Mouse (Mus musculus) embryo, embryonic 11 days (tissue): Measurements from ENCODE around the gene Tspan15.

Experiments used
- DNase-seq: peaks from one replicate; pipeline ENCODE4 v3.0.0-alpha.2; 2015

Tspan15 gene

DNA sequence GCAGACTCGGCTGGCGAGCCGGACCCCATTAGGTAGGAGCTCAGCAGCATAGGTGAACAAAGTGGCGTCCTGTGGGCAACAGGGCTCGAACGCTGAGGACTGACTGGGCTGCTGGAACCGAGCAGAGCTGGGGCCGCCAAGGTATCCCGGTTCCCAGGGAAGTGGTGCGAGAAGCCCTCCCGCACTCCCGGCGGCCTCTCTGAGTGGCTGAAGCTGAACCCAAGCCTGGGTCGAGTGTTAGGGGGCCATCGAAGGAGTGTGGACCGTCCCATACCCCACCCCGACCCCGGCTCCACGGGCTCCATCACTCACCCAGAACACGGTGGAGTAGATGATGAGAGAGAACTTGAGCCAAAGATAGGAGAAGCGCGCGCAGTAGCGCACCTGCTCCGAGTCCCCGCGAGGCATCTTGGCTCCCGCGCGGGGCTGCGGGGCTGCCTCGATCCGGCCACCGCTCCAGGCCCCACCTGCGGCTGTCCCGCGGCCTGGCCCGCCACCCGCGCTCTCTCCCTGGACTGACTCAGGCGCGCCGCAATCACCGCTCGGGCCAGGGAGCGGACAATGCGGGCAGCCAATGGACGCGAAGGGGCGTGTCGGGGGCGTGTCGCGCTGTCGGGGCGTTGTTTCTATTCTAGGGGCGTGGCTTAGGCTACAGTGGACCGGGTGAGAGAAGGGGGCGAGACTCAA lies at the start of gene Tspan15:
Gene Tspan15 (minus strand): TSS at position 544 of the 687 bp plus-strand sequence.
- DNase-seq = peak; percentile 96

DNA sequence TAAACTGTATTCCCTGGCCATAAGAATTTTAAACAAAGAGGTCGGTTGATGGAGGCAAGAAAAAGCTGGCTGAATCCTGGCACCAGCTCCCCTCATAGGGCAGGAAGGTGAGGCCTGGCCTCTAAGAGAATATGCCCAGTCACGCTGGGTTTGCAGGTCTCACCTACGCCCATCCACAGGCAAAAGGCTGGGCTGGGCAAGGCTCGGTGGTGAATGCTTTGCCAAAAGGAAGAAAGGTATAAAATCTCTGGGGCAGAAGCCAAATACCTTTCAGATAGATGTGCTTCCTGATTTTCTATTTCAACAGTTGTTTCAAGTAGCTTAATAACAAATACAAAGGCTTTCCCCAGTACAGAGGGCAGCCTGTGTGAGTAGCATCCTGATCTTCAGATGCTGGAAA lies 48.6 kb upstream of the Tspan15 start:
- no peak for DNase-seq

DNA sequence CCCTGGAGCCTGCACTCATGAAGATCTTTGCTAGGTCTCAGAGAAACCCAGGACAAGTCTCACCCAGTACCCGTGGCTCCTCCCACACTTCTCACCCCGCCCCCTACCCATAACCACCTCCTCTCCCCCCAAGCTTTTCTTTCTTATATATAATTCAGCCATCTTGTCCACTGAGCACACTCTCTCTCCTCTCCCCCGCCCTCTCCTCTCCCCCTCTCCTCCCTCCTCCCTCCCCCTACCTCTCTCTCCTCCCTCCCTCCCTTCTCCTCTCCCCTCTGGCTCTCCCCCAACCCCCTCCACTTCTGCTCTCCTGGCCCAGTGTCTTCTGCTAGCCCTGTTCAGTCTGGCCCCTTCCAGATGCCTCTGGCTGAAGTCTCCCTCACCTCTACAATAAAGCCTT lies 48.0 kb upstream of the Tspan15 start:
- DNase-seq = no peak

DNA sequence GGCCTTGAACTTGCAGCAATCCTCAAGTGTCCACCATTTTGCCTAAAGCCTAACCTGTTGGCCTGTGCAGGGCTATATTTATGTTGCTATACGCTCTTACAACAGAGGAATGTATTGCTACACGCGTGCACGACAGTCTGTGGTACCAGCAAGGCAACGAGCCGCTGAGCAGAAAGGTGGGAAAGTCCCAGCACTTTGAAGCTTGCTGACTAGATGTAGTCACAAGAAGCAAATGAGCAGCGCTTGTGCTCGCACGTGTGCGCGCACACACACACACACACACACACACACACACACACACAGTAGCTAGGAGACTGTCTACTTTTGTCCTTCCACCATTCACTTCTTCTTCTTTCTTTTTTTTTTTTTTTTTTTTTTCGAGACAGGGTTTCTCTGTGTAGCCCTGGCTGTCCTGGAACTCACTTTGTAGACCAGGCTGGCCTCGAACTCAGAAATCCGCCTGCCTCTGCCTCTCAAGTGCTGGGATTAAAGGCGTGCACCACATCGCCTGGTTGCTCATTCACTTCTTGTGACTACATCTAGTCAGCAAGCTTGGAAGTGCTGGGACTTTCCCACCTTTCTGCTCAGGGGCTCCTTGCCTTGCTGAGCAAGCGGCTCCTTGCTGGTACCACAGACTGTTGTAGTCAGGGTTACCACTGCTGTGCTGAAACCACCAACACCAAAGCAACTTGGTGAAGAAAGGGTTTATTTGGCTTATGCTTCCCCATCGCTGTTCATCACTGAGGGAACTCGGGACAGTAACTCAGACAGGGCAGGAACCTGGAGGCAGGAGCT lies 46.6 kb upstream of the Tspan15 start:
- DNase-seq = no peak

DNA sequence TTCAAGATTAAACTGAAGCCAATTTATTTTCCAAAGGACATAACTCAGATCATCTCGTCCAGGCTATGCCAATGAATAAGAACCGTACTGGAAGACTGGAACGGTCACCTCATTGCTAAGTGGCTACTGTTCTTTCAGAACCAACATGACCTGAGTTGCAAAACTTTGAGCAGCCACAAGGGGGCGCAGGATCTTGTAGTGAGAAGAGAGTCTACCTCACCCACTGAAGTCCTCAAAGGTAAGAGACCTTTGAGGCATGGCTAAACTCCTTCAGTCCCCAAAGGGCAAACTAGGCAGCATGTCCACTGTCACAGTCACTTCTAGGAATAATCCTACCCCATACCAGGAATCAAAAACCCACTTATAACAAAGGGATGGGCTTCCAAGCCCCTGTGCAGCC lies 44.2 kb upstream of the Tspan15 start:
- peak; percentile 84 for DNase-seq

DNA sequence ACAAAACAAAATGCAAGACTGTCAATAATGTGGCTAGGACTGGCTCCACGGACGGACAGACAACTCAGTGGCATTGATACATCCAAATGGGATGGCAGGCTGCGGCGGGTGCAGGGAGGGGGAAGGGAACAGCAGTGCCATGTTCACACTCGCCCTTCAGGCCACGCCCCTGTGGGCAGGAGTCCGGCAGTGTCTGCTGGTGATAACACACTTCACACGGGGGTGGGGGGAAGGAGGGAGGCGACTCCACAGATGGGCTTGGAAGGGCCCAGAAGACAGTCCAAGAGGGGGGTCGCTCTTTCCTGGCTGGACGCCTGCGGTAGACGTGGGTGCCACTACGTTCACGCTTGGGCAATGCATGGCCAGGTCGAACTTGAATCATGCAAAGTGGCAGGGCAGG lies 38.2 kb upstream of the Tspan15 start:
- no peak for DNase-seq

DNA sequence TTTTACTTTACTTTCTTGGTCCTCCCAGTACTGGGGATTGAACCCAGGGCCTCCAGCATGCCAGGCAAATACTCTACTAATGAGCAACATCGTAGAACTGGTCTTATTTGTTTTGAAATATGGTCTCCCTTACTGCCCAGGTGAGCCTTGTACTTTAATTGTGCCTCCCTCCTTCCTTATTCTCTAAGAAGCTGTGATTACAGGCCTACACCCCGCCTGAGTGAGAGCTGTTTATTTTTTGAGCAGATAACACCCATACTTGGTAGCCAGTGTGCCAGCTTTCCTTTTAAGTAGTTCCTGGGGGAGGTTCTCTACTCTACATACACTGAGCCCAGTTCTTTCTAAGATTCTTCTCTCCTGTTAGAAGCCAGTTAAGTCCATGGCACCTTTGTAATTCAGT lies 33.2 kb upstream of the Tspan15 start:
- DNase-seq = no peak

DNA sequence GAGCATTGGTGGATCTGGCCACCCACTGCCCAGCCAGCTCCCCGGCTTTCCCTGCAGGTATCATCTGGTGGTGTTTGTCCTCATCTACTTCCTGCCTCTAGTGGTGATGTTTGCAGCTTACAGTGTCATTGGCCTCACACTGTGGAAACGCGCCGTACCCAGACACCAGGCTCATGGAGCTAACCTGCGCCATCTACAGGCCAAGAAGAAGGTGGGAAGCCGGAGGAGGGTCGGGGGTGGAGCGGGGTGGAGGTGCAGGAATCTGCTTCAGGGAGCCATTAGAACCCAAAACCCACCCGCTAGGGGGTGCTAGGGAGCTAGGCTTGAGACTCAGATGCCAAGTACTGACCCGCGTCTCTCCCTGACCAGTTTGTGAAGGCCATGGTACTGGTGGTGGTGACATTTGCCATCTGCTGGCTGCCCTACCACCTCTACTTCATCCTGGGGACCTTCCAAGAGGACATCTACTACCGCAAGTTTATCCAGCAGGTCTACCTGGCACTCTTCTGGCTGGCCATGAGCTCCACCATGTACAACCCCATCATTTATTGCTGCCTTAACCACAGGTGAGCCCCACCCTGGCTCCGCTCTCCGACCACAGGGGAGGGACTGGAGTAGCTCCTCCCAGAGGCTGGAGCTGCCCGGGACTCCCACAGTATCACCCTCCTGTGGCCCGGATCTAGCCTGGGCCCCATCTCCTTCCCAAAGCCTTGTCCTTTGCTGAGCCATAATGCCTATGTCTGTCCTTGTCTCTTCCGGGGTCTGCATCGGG lies 30.2 kb upstream of the Tspan15 start:
- peak; percentile 91 for DNase-seq

DNA sequence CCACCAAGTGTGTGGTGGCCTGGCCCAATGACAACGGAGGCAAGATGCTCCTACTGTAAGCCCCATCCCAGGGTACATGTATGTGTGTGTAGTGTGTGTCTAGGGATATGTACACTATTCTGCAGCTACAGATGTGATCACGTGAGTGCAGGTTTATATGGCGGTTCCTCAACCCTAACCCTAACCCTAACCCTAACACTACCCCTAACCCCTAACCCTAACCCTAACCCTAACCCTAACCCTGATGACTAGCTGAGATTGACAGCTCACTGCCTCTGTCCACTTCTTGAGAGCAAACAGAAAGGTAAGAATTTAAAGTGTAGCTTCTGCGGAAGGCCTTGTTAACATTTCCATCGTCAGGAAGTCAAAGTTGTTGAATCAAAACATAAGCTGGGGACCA lies 27.2 kb upstream of the Tspan15 start:
- no peak for DNase-seq

DNA sequence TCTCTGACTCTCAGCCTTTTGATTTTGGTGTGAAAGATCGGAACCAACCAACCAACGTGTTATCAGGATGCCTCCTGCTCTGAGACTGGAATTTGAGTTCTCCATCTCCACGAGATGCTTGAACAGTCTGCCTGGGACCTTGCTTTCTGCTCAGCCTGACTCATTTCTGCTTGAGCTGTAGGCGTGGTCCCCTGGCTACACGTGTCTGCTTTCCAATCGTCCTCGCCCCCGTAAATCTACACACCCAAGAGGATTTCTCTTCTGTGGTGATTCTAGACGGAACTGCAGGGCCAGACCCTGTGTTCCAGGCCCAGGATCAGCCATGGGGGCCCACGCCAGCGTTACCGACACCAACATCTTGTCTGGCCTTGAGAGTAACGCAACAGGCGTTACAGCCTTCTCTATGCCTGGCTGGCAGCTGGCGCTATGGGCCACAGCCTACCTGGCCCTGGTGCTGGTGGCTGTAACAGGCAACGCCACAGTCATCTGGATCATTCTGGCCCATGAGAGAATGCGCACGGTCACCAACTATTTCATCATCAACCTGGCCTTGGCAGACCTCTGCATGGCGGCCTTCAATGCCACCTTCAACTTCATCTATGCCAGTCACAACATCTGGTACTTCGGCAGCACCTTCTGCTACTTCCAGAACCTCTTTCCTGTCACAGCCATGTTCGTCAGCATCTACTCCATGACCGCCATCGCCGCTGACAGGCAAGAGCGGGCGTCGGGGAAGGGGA lies 21.6 kb upstream of the Tspan15 start:
- DNase-seq = no peak

DNA sequence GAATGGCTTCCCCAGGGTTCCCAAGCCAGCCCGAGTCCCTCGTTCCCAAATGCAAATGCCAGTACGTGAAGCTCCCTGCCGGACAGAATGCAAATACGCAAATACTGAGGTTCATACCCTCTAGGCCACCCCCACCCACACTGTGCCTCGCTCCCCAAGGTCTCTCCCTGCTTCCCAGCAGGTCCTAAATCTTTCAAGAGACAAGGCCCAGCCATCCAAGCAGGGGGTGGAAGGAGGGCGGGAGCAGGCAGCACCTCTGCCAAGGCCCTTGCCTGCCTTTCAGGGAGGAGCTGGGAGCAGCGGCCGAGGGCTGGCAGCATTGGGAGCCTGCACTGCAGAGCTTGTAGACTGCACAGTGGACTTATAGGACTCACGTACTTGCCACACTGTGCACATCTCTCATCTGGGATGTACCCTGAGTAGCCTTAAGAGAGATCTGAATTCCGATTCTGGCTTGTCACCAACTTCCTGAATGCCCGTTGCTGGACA lies 21.0 kb upstream of the Tspan15 start, which contains the start of gene Tacr2:
Gene Tacr2 (plus strand): TSS at position 439 of the 489 bp plus-strand sequence.
- DNase-seq = no peak

DNA sequence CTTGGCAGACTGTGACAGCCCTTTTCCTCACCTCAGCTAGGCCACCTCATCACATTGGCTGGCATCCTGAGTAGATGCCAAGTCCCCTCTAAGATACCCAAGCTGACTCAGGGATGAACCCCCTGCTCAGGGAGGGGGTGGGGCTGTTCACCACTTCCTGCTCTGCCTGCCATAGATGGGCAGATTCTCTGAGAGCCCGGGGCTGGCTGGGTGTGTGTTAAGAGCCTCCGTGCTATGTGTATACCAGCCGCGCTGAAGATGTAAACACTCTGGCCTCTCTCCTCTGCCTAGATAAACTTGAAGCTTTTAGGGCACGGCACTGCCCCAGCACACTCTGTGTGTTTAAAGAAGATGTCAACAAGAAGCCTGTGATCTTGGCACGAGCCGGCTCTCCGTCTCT lies 16.8 kb upstream of the Tspan15 start:
- no peak for DNase-seq

DNA sequence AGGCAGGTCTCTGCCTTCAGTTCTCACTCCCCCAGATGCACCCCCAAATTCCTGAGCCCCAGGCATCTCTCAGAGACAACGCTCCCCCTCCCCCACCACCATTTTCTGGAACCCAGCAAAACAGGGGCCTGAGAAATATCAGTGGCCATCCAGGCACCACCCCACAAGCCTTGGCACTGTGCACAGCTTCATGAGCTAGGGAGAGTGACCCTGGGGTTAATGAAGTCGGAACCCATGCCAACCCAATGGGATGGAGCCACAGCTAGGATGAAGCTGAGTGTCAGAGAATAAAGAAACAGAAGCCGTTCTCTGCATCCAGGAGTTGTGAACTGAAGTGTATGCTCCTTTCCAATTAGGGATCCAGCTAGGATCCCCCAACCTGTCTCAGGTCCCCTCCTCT lies 16.1 kb upstream of the Tspan15 start:
- no peak for DNase-seq

DNA sequence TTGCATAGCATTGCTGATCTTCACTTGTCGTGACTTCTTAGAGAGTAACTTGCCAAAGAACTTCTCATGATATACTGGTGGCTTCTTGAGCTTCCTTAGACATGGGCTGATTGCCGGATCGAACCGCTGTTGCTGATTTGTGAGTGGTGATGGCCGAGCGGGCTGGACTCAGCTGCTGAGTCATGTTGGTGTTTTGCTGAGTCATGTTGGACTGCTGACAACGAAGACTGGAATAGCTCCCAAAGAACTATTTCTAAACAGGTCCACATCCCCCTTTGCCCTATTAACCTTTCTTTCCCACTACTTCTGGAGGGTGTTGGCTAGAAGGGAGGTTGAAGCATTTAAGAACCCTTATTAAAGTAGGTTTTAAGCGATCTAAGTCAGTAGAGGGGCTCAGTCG lies 13.0 kb upstream of the Tspan15 start:
- no peak for DNase-seq

DNA sequence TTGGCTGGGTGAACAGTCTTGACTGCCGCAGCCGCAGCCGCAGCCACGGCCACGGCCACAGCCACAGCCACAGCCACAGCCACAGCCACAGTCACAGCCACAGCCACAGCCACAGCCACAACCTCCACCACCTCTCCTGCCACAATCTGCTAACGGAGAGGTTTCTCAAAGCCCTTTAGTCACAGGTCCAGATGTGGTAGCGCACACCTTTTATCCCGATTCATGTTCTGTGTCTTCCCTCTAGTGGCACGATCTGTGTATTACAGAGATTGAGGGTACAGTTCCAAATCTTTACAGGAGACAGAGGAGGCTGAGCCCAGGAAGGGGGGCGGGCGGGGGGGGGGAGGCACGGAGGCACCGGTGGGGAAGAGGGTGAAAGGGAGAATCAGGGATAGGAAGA lies 11.8 kb upstream of the Tspan15 start:
- DNase-seq = peak; percentile 68

DNA sequence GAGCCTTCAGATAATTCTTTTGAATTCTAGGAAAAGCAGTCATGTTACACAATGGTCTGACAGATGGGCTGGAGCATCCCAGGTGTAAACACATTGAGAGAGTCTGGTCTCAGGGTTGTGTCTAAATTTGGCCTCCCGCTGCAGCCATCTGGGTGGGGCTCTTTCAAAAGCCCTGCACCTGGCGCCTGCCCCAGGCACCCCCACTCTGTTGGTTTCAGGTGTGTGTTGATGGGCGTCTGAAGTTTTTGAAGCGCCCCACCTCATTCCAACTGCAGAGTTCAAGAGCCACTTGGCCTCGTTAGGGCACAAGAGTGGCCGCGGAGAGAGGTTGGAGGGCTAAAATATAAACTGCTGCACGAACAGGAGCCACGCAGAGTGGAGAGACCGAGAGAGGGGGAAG lies 11.3 kb upstream of the Tspan15 start:
- no peak for DNase-seq

DNA sequence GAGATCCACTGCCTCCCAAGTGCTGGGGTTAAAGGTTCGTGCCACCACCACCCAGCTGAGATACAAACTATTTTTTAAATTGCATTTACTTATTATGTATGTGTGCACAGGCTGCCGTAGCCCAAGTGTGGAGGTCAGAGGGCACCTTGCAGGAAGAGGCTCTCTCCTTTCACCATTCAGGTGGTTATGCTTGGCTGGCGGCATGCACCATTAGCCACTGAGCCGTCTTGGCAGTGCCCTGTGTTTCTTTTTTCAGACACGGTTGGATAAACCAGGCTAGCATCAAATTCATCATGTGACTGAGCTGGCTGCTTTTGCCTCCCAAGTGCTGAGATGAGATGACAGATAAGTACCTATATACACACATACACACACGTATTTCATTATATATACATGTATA lies 8.2 kb upstream of the Tspan15 start:
- no peak for DNase-seq

DNA sequence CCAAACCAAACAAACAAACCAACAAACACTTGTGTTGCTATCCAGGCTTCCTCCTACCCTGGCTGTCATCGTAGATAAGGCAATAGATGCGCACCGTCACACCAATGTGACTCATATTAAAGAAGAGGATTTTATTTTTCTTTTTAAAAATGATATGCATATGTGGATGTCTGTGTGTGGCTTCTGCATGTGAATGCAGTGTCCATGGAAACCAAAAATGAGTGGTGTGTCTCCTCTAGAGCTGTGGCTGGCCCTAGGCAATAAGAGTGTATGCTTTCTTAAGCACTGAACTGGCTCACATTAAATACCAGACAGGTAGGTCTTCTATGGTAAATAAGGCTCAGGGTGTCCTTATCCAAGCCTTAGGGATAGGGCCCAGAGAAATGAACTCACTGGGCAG lies 7.6 kb upstream of the Tspan15 start:
- no peak for DNase-seq

DNA sequence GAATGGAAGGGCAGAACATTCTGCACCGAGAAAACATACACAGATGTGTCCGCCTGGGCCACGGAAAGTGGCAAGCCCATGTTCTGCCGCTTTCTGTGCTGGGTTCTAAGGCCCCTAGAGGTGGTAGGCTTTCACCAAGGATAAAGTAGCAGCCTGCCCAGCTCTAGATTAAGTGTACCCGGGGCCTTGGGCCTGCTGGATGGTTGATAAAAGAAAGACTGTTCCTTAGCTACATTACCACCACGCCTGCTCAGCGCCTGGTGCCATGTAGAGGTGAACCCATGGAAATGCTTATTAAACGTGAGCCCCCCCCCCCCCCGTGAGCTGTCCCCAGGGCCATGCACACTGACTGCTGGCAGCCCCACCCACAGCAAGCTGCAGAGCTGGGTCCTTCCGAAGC lies 6.2 kb upstream of the Tspan15 start:
- DNase-seq = no peak

DNA sequence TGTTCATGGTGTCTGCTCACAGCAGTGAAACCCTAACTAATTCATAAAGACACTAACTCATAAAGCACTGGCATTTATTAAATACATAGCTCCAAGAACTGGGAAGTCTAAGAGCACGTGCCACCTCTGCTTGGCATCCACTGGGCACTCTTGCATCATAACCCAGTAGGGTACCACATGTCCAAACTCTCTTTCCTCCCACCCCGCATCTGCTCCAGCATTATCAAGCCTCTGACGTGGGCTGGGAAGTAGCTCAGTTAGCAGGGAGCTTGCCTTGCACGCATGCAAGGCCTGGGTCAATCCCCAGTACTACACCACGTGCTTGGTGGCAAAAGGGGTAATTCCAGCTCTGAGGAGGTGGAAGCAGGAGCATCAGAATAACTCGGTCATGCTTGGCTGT lies 5.1 kb upstream of the Tspan15 start:
- no peak for DNase-seq

DNA sequence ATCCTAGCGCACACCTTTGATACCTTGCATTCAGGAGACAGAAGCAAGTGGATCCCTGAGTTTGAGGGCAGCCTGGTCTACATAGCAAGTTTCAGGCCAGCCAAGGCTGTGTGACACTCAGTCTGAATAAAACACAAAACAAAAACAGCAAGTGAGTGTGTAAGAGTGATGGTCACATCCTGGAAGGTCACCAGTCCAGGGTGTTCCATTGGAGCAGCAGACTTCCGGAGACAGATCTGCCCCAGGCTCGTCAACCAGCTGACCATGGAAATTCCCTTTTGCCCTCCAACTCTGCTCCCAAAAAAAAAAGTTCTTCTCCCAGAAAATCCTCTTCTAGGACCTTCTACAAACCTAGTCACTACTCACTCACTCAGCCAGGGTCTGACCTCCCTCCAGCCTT lies 760 bp upstream of the Tspan15 start:
- no peak for DNase-seq

DNA sequence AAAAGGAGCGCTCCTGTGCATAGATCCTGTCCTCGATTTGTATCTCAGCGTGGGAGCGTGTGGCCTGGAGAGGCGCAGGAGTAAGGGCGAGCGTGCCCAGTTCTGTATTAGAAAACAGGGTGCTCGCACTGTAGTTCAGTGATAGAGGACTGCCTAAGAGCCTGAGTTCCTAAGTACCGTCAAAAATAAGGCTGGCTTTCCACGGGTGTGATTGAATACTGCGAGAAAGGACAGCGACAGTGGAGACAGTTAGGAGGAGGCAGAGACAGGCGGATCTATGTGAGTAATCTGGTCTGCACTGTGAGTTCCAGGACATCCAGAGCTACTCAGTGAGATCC lies 313 bp upstream of the Tspan15 start:
- no peak for DNase-seq

DNA sequence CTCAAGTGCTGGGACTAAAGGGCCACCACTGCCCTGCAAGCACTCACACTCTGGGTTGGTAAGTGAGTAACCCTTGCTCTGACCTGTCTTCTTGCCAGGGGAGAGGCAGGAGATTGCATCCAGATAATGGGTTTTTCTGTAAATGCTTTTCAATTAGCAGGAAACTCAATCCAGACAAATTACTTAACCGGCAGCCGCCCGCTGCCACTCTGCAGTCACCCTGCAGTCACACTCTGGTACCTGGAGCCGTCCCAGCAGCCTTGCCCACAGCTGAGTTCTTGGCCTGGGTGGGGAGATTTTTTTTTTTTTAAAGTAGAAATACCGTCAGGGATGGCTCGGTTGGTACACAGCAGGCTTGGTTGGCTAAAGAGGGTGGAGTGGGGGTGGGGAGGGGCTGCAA lies 2.9 kb downstream of the Tspan15 start:
- no peak for DNase-seq
